Comparison of ENCODE assay signal across 9 mouse cellular contexts in genomic region chr14:30008733-30009575, GRCm38 (mm10). TPM values are rescaled to one million over a fixed set of nuclear protein-coding genes. Genes with fewer than 3 reads are reported as not detected.
A peak's percentile ranks its signal among the peaks of the same experiment; 100 is the strongest.
DNase-seq lines count a peak whose midpoint lies in the region; ATAC-seq and TF ChIP-seq lines count a peak whose summit lies in the region.
"Had no signal": no experiment of that assay in that cellular context is flagged by ENCODE, and none has a peak within 500 bp of the region (broad histone marks: within the 10 kb centered on the region; RNA-seq: fewer than 3 reads in every experiment).

Gene Il17rb (minus strand): TSS chr14:30008896.
Gene Chdh (plus strand): TSS chr14:30009023.

- 7% methylated on average over 54 of the region's 54 CpGs for WGBS in intestine, embryonic 15.5 days
- 3% methylated on average over 54 of the region's 54 CpGs for WGBS in liver, adult 2 months
- WGBS in midbrain, embryonic 15.5 days, result 10% methylated on average over 54 of the region's 54 CpGs

- peak within 1 kb of the TSS; percentile 33; the same call in 1 of the 2 replicates for H3K9ac ChIP-seq in intestine, embryonic 15.5 days
- peak within 1 kb of the TSS; percentile 94 for H3K9ac ChIP-seq in liver, adult 2 months (ENCODE audit: low read depth, low read length)
- H3K9ac ChIP-seq in midbrain, embryonic 15.5 days, result peak within 1 kb of the TSS; percentile 34

- H3K4me2 ChIP-seq in intestine, embryonic 15.5 days (replicated peaks), result peak within 1 kb of the TSS; percentile 91
- peak within 1 kb of the TSS; percentile 90 for H3K4me2 ChIP-seq in midbrain, embryonic 15.5 days

- H3K9me3 ChIP-seq in intestine, embryonic 15.5 days, result no peaks in the 10 kb centered on the region
- no peaks in the 10 kb centered on the region for H3K9me3 ChIP-seq in midbrain, embryonic 15.5 days

- no peak within 1 kb of the TSS for H3K27ac ChIP-seq in intestine, embryonic 15.5 days
- peak within 1 kb of the TSS; percentile 89 for H3K27ac ChIP-seq in liver, adult 2 months (replicated peaks; ENCODE audit: insufficient read depth, low read depth, low read length)
- H3K27ac ChIP-seq in midbrain, embryonic 15.5 days, result no peak within 1 kb of the TSS

- peaks cover 9% of the 10 kb centered on the region; the same call in 1 of the 2 replicates for H3K79me2 ChIP-seq in liver, adult 2 months (ENCODE audit: control insufficient read depth, insufficient read depth, low read length)

- peak; percentile 75; the same call in 1 of the 2 replicates for TF ChIP-seq POLR2A in liver, adult 2 months (IDR thresholded peaks at IDR 0.05; ENCODE audit: extremely low read depth, insufficient read depth, low read length)

- ATAC-seq in intestine, embryonic 15.5 days, result peak; percentile 89
- peak; percentile 66 for ATAC-seq in midbrain, embryonic 15.5 days (replicated peaks)

- peaks cover 16% of the 10 kb centered on the region for H3K4me1 ChIP-seq in intestine, embryonic 15.5 days (replicated peaks)
- H3K4me1 ChIP-seq in liver, adult 2 months (ENCODE audit: control insufficient read depth, insufficient read depth, low read length), result peaks cover 19% of the 10 kb centered on the region
- H3K4me1 ChIP-seq in midbrain, embryonic 15.5 days, result peaks cover 10% of the 10 kb centered on the region

- peak within 1 kb of the TSS; percentile 42 for H3K4me3 ChIP-seq in intestine, embryonic 15.5 days (replicated peaks)
- peak within 1 kb of the TSS; percentile 87 for H3K4me3 ChIP-seq in liver, adult 2 months (ENCODE audit: insufficient read depth, low read depth, low read length)
- H3K4me3 ChIP-seq in midbrain, embryonic 15.5 days, result peak within 1 kb of the TSS; percentile 44

- H3K36me3 ChIP-seq in intestine, embryonic 15.5 days, result no peaks in the 10 kb centered on the region
- 0 out of 2 replicates have a peak, but pooled peaks cover 2% of the 10 kb centered on the region for H3K36me3 ChIP-seq in liver, adult 2 months (ENCODE audit: control insufficient read depth, insufficient read depth, low read length)
- no peaks in the 10 kb centered on the region for H3K36me3 ChIP-seq in midbrain, embryonic 15.5 days (replicated peaks)

- TF ChIP-seq CTCF in liver, adult 2 months (IDR thresholded peaks at IDR 0.05; ENCODE audit: low read depth, low read length), result no peak

- H3K27me3 ChIP-seq in intestine, embryonic 15.5 days (replicated peaks), result peaks cover 18% of the 10 kb centered on the region; the same call in 1 of the 2 replicates
- H3K27me3 ChIP-seq in liver, adult 2 months (ENCODE audit: control insufficient read depth, insufficient read depth, low read length), result no peaks in the 10 kb centered on the region
- H3K27me3 ChIP-seq in midbrain, embryonic 15.5 days (replicated peaks), result peaks cover 19% of the 10 kb centered on the region
- H3K27me3 ChIP-seq: CH12.LX had no signal

- peak; percentile 49 for DNase-seq in layer of hippocampus, adult 11-12 months (ENCODE audit: low spot score)
- no peak for DNase-seq in layer of hippocampus, postnatal 14 days (ENCODE audit: low spot score in 2 of 2)
- DNase-seq in cerebellum, postnatal 25 days, result peak; percentile 54 to 74
- peak; percentile 40 for DNase-seq in gastrocnemius, postnatal 25 days
- peak; percentile 75 for DNase-seq in liver, adult 2 months (ENCODE audit: extremely low read depth, low read depth, low spot score)
- peak; percentile 58 for DNase-seq in thymus, postnatal 0 days (ENCODE audit: low spot score)

RNA-seq across cellular contexts. Expression of gene Il17rb, which starts in this region (rescaled TPM):
- total RNA-seq in layer of hippocampus, postnatal 14 days (2021), result under 1 TPM; 0.71 to 0.76 TPM
- under 1 TPM in 1 of 2 experiments, not detected in 1; 0.19 TPM for total RNA-seq in gastrocnemius, postnatal 25 days (2021)
- polyA plus RNA-seq in intestine, embryonic 15.5 days (2015; fragmentation: Nextera tagmentation; extraction: Ambion mirVana), result 0.74 and 0.76 TPM in 2 replicates
- 7.7 and 11.5 TPM in 2 replicates for total RNA-seq in liver, adult 2 months (2014; rRNA removed)
- polyA plus RNA-seq in liver, adult 2 months (2012; rRNA removed), result 3.1 and 8.2 TPM in 2 replicates
- polyA plus RNA-seq in midbrain, embryonic 15.5 days (2015; fragmentation: Nextera tagmentation; extraction: Ambion mirVana), result 2.1 TPM in 2 replicates
- polyA plus RNA-seq in thymus, postnatal 0 days (2015; fragmentation: Nextera tagmentation; extraction: Ambion mirVana), result 22.9 and 27.9 TPM in 2 replicates

RNA-seq across cellular contexts. Expression of gene Chdh, which starts in this region (rescaled TPM):
- total RNA-seq in layer of hippocampus, postnatal 14 days (2021), result 1 to 10 TPM in 1 of 2 experiments, under 1 TPM in 1; 0.43 to 1.3 TPM
- 1 to 10 TPM in 1 of 2 experiments, under 1 TPM in 1; 0.18 to 1.3 TPM for total RNA-seq in gastrocnemius, postnatal 25 days (2021)
- 1.3 and 1.5 TPM in 2 replicates for polyA plus RNA-seq in intestine, embryonic 15.5 days (2015; fragmentation: Nextera tagmentation; extraction: Ambion mirVana)
- total RNA-seq in liver, adult 2 months (2014; rRNA removed), result 48.1 and 73.5 TPM in 2 replicates
- 66.2 and 75.5 TPM in 2 replicates for polyA plus RNA-seq in liver, adult 2 months (2012; rRNA removed)
- 0.40 and 0.48 TPM in 2 replicates for polyA plus RNA-seq in midbrain, embryonic 15.5 days (2015; fragmentation: Nextera tagmentation; extraction: Ambion mirVana)
- 8.2 and 10.1 TPM in 2 replicates for polyA plus RNA-seq in thymus, postnatal 0 days (2015; fragmentation: Nextera tagmentation; extraction: Ambion mirVana)
- total RNA-seq: CH12.LX had no signal

Comparison
In these comparisons a context has a peak if more than half of its experiments do, and no peak if none do; other contexts are left out.
1. RNA of gene Chdh (total RNA-seq): 48.1 to 73.5 TPM in liver, adult 2 months; 0.18 to 1.3 TPM in gastrocnemius, postnatal 25 days and 0.43 to 1.3 TPM in layer of hippocampus, postnatal 14 days; every median in the first group is over 10 times any median in the second.
2. DNase-seq: peak in layer of hippocampus, adult 11-12 months (single experiment), cerebellum, postnatal 25 days (2 of 2), gastrocnemius, postnatal 25 days (single experiment), liver, adult 2 months (single experiment) and thymus, postnatal 0 days (single experiment); none in layer of hippocampus, postnatal 14 days (0 of 2).
3. H3K9ac ChIP-seq: peak in every context shown above with its lines; median percentile 94 in liver, adult 2 months; 34 in midbrain, embryonic 15.5 days; 33 in intestine, embryonic 15.5 days.
4. Peak in every context shown above with its lines, with median percentiles within 50 percentile points of each other: H3K4me3 ChIP-seq.